Mouse (Mus musculus): ENCODE results near the gene Rflnb.

GRCm38 (mm10) chr11:75972916-75973567 lies 54.5 kb downstream of the Rflnb start:
- TF ChIP-seq HCFC1 (IDR thresholded peaks at IDR 0.05; ENCODE audit: low read depth, low read length) (no peak), CTCF (conservative IDR thresholded peaks at IDR 0.05 in 1 of 2, IDR thresholded peaks at IDR 0.05 in 1 of 2; ENCODE audit: low read depth in 2 of 2, low read length in 2 of 2) (no peak), UBTF (IDR thresholded peaks at IDR 0.05; ENCODE audit: low read depth, low read length) (no peak), POLR2A (IDR thresholded peaks at IDR 0.05; ENCODE audit: low read depth, low read length) (no peak), EP300 (IDR thresholded peaks at IDR 0.05; ENCODE audit: low read length) (no peak), GABPA (IDR thresholded peaks at IDR 0.05; ENCODE audit: insufficient replicate concordance, low read depth, low read length) (no peak), KAT2A (IDR thresholded peaks at IDR 0.05; ENCODE audit: insufficient replicate concordance, low read length) (no peak), USF2 (conservative IDR thresholded peaks at IDR 0.05; ENCODE audit: low read depth, low read length) (no peak), ZNF384 (IDR thresholded peaks at IDR 0.05; ENCODE audit: low read depth, low read length) (no peak)
